Mouse (Mus musculus) neural tube, embryonic 13.5 days (tissue): ENCODE results near the gene Zfp428. TPM values are rescaled to one million over a fixed set of nuclear protein-coding genes. Genes with fewer than 3 reads are reported as not detected.

Experiments
- ATAC-seq: fragments of 200-750 bp; cut with Nextera tagmentation; 2 replicates; pipeline ENCODE4 v1.8.0; 2017; ENCODE audit warnings: low read depth, mild to moderate bottlenecking, moderate TSS enrichment, moderate library complexity
- H3K27ac ChIP-seq: fragments of 300-500 bp; sonication (generic); replicated peaks from 2 replicates; pipeline ENCODE4 v1.5.1; 2015; ENCODE audit warnings: moderate library complexity, mild to moderate bottlenecking, inconsistent platforms
- H3K27me3 ChIP-seq: fragments of 300-500 bp; sonication (generic); 2 replicates; pipeline ENCODE4 v1.6.1; 2015; ENCODE audit warnings: mild to moderate bottlenecking, inconsistent platforms
- H3K36me3 ChIP-seq: fragments of 300-500 bp; sonication (generic); 2 replicates; pipeline ENCODE4 v1.6.1; 2015; ENCODE audit warnings: mild to moderate bottlenecking, inconsistent platforms
- H3K4me1 ChIP-seq: fragments of 300-500 bp; sonication (generic); replicated peaks from 2 replicates; pipeline ENCODE4 v1.6.1; 2015; ENCODE audit warnings: inconsistent platforms
- H3K4me2 ChIP-seq: fragments of 300-500 bp; sonication (generic); 2 replicates; pipeline ENCODE4 v1.6.1; 2015; ENCODE audit warnings: inconsistent platforms, mild to moderate bottlenecking, moderate library complexity
- H3K4me3 ChIP-seq: fragments of 300-500 bp; sonication (generic); 2 replicates; pipeline ENCODE4 v1.5.1; 2015; ENCODE audit warnings: mild to moderate bottlenecking, inconsistent platforms
- H3K9ac ChIP-seq: fragments of 300-500 bp; sonication (generic); 2 replicates; pipeline ENCODE4 v1.6.1; 2015; ENCODE audit warnings: moderate library complexity, mild to moderate bottlenecking, inconsistent platforms
- H3K9me3 ChIP-seq: fragments of 300-500 bp; sonication (generic); 2 replicates; pipeline ENCODE4 v1.6.1; 2016; ENCODE audit warnings: inconsistent platforms
- WGBS: fragments of 180-500 bp; shearing (Covaris S2); methylation state at CpG from one replicate; pipeline ENCODE4 v1.1.7; 2015; 5-methylcytosine and 5-hydroxymethylcytosine counted together
- polyA plus RNA-seq: library from polyadenylated mRNA; unstranded; fragments of >200 nt; fragmentation: Nextera tagmentation; extraction: Ambion mirVana; gene quantifications from 2 replicates; pipeline ENCODE4 v1.2.1, GENCODE M21; 2015

Zfp428 gene
- polyA plus RNA-seq, 1 experiment from 2014 or later, result 251 TPM

GRCm38 (mm10) chr7:24538701-24539100 lies 31.9 kb downstream of the Zfp428 start:
- Histone ChIP-seq H3K27ac (no peak overlapping the region), H3K36me3 (peaks cover 32% of the 10 kb centered on the region), H3K9me3 (no peaks in the 10 kb centered on the region), H3K4me2 (no peak overlapping the region), H3K4me3 (no peak overlapping the region), H3K4me1 (peaks cover 18% of the 10 kb centered on the region), H3K9ac (no peak overlapping the region), H3K27me3 (0 out of 2 replicates have a peak, but pooled peaks cover 2% of the 10 kb centered on the region)
- no peak for ATAC-seq
- WGBS, result 72% methylated on average over 5 of the region's 5 CpGs

DNA sequence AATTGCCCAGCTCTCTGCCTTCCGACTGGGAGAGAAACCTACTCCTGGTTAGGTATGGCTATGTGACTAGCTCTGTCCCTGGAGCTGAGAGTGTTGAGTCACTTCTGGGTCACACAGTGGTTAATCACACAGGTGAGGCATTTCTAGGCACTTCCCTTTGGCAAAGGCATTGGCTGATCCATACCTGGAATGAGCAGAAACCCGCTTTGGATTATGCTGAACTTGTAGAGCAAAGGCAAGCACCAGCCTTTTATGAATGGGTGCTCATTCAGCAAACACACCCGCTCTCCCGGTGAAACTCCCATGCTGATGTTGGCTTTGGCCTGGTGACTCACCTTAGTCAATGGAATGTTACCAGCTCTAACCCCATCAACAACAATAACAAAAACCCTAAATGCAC lies 32.9 kb downstream of the Zfp428 start:
- no peaks in the 10 kb centered on the region for H3K27me3 ChIP-seq
- H3K4me2 ChIP-seq, result no peak overlapping the region
- no peak overlapping the region for H3K9ac ChIP-seq
- H3K4me1 ChIP-seq, result peaks cover 8% of the 10 kb centered on the region
- no peak for ATAC-seq
- no peaks in the 10 kb centered on the region for H3K9me3 ChIP-seq
- H3K36me3 ChIP-seq, result peaks cover 22% of the 10 kb centered on the region
- H3K4me3 ChIP-seq, result no peak overlapping the region
- no peak overlapping the region for H3K27ac ChIP-seq
- 96% methylated on average over 4 of the region's 4 CpGs for WGBS

DNA sequence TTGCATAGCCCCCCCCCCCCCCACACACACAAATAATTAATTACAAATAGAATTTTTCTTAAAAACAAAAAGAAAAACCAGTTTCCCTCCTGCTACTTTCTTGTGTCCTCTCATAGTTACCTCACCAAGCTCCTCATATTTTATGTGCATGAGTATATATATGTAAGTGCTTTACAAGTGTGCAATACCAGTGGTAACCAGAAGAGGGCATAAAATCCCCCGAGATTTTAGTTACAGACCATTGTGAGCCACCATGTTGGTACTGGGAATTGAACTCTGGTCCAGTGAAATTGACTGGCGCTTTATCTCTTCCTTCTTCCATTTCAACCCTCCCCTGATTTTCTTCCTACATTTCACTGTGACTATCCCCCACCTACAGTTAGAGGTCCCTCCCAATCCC lies 37.7 kb downstream of the Zfp428 start:
- Histone ChIP-seq H3K9ac (no peak overlapping the region), H3K36me3 (peaks cover 11% of the 10 kb centered on the region; the same call in 1 of the 2 replicates)
- whole genome bisulfite sequencing, result 80% methylated on average over 2 of the region's 2 CpGs

DNA sequence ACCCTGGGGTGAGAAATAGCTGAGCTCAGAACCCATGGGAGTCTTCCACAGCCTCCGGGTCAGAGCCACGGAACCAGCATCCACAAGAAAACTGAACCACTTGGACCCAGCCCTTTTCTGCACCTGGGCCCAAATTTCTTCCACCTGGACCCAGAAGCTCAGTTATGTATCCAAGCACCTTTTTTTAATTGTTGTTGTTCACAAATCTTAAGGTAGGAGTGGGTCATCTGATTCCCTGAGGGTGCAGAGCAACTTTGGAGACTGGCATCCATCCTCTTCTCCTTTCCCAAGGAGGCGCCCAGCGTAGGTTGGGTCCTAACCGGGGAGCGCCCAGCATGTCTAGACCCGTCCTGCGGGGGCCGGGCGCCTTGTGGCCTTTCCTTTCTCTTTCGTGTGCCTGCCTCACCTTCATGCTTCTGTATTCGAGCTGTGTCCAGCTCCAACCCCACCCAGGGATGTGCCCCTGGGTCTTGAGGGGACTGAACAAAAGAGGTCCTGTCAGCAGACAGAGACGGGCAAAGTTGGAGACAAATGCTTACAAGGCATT lies 39.3 kb downstream of the Zfp428 start, which contains the start of the genes Pinlyp and Xrcc1:
Gene Pinlyp (minus strand): TSS at position 51 of the 547 bp plus-strand sequence.
Gene Xrcc1 (plus strand): TSS at position 222 of the 547 bp plus-strand sequence.
- WGBS, result 42% methylated on average over 13 of the region's 13 CpGs
- Histone ChIP-seq H3K4me2 (peak within 1 kb of the TSS; percentile 69), H3K9me3 (no peaks in the 10 kb centered on the region), H3K4me1 (peaks cover 15% of the 10 kb centered on the region), H3K9ac (peak within 1 kb of the TSS; percentile 89), H3K27me3 (no peaks in the 10 kb centered on the region), H3K4me3 (peak within 1 kb of the TSS; percentile 84), H3K36me3 (peaks cover 26% of the 10 kb centered on the region), H3K27ac (peak within 1 kb of the TSS; percentile 64)
- peak; percentile 19 for ATAC-seq

More for the DNA sequence above, 37.7 kb downstream of the Zfp428 start:
- Histone ChIP-seq H3K27ac (no peak overlapping the region), H3K4me3 (no peak overlapping the region), H3K27me3 (no peaks in the 10 kb centered on the region), H3K4me1 (peaks cover 15% of the 10 kb centered on the region), H3K9me3 (no peaks in the 10 kb centered on the region), H3K4me2 (no peak overlapping the region)
- ATAC-seq, result no peak

DNA sequence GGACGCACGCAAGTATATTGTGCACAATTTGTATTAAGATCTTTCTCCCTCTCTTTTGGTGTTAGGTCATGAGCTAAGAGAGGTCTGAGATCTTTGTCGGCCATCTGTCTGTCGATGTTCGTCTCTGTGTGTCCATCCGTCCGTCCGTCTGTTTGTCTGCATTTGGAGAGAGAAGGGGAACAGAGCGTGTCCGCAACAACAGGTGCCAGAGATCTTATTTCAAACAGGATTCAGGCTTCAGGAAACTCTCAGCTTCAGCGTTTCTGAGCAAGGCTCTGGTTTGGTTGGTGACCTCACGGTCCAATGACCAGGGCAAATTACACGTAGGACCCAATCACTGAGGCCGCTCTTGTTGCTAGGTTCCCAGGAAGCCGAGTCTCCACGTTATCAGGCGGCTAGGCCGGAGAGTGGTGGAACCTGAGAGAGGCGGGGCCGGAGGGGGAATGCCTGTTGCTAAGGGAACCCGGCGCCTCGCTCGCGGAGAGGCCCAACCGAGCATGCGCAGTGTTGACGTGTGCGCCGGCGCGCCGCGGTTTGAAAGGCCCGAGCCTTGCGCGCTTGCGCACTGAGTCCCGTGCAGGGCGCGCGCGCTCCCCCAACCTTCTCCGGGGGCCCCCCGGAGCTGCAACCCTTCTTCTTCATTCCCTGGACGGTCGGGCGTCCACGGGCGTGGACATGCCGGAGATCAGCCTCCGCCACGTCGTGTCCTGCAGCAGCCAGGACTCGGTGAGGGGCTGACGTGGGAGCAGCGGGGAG lies 40.0 kb downstream of the Zfp428 start:
- Histone ChIP-seq H3K9me3 (no peaks in the 10 kb centered on the region), H3K4me3 (peak overlapping the region; percentile 84), H3K4me1 (peaks cover 15% of the 10 kb centered on the region), H3K9ac (peak overlapping the region; percentile 89), H3K36me3 (peaks cover 31% of the 10 kb centered on the region), H3K27me3 (no peaks in the 10 kb centered on the region), H3K4me2 (peak overlapping the region; percentile 69), H3K27ac (peak overlapping the region; percentile 64)
- 1% methylated on average over 57 of the region's 57 CpGs for WGBS
- ATAC-seq, result peak; percentile 97

DNA sequence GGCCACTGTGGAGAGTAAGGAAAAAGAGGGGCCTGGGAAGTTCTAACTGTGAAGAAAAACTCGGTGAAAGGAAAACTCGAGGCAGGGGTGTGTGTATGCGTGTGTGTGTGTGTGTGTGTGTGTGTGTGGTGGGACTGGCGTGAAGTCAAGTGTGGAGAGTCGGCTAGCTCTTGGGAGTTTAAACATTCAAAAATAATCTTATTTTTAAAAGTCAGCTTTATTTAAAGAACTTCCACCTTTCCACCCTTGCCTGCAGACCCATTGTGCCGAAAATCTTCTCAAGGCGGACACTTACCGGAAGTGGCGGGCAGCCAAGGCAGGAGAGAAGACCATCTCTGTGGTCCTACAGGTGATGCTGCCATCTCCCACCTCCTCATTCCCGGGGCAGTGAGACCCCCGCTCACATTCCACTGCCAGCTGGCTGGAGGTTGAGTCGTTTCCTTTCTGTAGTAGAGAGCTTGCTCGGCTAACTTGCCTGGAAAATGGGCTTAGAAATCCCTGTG lies 40.8 kb downstream of the Zfp428 start:
- ATAC-seq, result peak; percentile 30; the same call in 1 of the 2 replicates

DNA sequence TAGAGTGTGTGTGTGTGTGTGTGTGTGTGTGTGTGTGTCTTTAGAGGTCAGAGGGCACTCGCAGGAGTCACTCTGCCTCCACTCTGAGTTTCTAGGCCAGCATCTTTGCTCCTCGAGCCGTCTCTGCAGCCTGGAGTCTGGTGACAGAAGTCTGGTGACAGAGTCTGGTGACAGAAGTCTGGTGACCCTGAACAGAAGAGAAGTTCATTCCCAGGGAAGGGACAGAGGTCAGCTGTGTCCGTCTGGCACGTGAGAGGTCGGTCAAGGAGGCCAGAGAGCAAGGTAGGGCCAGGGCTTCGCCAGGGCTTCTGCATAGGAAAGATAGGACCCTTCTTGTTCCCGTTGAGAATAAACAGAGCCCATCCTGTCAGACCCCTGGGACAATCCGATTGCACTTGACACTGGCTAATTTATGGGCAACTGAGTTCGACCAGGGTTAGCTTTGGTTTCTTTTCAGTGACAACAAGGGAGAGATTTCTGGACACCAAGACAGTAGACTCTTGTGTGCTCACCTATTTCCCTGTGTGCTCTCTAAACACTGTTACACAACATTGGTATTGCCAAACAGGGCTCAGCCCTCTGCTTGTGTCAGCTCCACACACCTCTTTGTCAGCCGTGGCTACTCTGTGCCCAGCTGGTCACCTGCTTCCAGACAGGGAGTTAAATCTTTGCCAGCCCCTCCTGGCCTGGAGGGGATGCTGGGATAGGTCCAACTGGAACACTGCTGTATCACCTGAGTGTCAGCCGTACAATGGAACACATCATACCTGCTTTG lies 45.4 kb downstream of the Zfp428 start:
- H3K4me1 ChIP-seq, result peaks cover 9% of the 10 kb centered on the region
- H3K27ac ChIP-seq, result no peak overlapping the region
- ATAC-seq, result no peak
- no peak overlapping the region for H3K4me2 ChIP-seq
- H3K36me3 ChIP-seq, result peaks cover 65% of the 10 kb centered on the region
- H3K9ac ChIP-seq, result no peak overlapping the region
- no peaks in the 10 kb centered on the region for H3K27me3 ChIP-seq
- no peaks in the 10 kb centered on the region for H3K9me3 ChIP-seq
- 80% methylated on average over 12 of the region's 12 CpGs for WGBS
- H3K4me3 ChIP-seq, result no peak overlapping the region

More for the DNA sequence above, 40.8 kb downstream of the Zfp428 start:
- WGBS, result 34% methylated on average over 13 of the region's 13 CpGs
- H3K4me2 ChIP-seq, result peak overlapping the region; percentile 69
- peak overlapping the region; percentile 89 for H3K9ac ChIP-seq
- peaks cover 15% of the 10 kb centered on the region for H3K4me1 ChIP-seq
- H3K27me3 ChIP-seq, result no peaks in the 10 kb centered on the region
- peaks cover 38% of the 10 kb centered on the region for H3K36me3 ChIP-seq
- no peaks in the 10 kb centered on the region for H3K9me3 ChIP-seq
- H3K27ac ChIP-seq, result peak overlapping the region; percentile 64
- peak overlapping the region; percentile 84 for H3K4me3 ChIP-seq

GRCm38 (mm10) chr7:24555786-24556185 lies 49.0 kb downstream of the Zfp428 start:
- no peak overlapping the region for H3K9ac ChIP-seq
- 92% methylated on average over 10 of the region's 10 CpGs for WGBS
- no peaks in the 10 kb centered on the region for H3K27me3 ChIP-seq
- no peak for ATAC-seq
- no peak overlapping the region for H3K4me3 ChIP-seq
- H3K9me3 ChIP-seq, result no peaks in the 10 kb centered on the region
- no peak overlapping the region for H3K27ac ChIP-seq
- H3K4me1 ChIP-seq, result no peaks in the 10 kb centered on the region
- H3K4me2 ChIP-seq, result no peak overlapping the region
- peaks cover 55% of the 10 kb centered on the region for H3K36me3 ChIP-seq

- Histone ChIP-seq H3K4me1 (no peaks in the 10 kb centered on the region), H3K27me3 (no peaks in the 10 kb centered on the region), H3K4me2 (no peak overlapping the region), H3K4me3 (no peak overlapping the region), H3K9me3 (no peaks in the 10 kb centered on the region), H3K9ac (no peak overlapping the region), H3K27ac (no peak overlapping the region), H3K36me3 (peaks cover 41% of the 10 kb centered on the region)
- no peak for ATAC-seq
- WGBS, result 93% methylated on average over 4 of the region's 4 CpGs
These were observed 54.6 kb downstream of the Zfp428 start for GRCm38 (mm10) chr7:24561450-24561849.

DNA sequence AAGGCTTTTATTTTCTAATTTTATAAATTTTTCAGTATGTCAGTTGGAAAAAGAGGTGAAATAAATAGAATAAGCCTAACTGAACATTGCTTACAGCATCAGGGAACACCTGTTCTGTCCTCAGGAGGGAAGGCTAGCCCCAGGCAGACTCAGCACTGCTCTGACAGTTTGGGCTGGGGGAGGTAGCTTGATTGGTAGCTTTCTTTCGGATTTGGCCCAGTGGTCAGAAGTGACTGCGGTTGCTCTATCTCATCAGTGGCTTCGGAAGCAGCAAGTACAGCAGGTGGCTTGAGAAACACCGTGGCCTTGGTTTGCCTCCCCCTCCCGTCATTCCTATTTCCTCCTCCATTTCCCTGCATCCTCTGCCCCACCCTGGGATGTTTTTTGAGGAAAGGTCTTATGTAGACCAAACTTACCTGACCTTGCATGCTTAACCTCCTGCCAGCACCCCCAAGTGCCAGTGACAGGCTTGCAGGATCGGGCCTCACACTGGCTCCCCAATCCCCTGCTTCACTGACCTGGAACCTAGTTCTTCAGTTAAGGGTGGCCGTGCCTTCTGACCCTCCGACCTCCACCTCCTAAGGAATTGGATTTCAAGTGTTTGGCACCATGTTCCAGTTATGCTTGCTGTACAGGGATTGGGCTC lies 56.5 kb downstream of the Zfp428 start:
- H3K4me3 ChIP-seq, result no peak overlapping the region
- peaks cover 56% of the 10 kb centered on the region for H3K36me3 ChIP-seq
- H3K4me1 ChIP-seq, result no peaks in the 10 kb centered on the region
- H3K9me3 ChIP-seq, result no peaks in the 10 kb centered on the region
- H3K27me3 ChIP-seq, result no peaks in the 10 kb centered on the region
- no peak overlapping the region for H3K9ac ChIP-seq
- no peak overlapping the region for H3K27ac ChIP-seq
- ATAC-seq, result no peak
- 92% methylated on average over 8 of the region's 8 CpGs for WGBS
- H3K4me2 ChIP-seq, result no peak overlapping the region

- no peak for ATAC-seq
- Histone ChIP-seq H3K27me3 (no peaks in the 10 kb centered on the region), H3K9me3 (no peaks in the 10 kb centered on the region), H3K4me2 (no peak overlapping the region), H3K36me3 (peaks cover 61% of the 10 kb centered on the region), H3K9ac (no peak overlapping the region), H3K4me3 (no peak overlapping the region), H3K4me1 (no peaks in the 10 kb centered on the region), H3K27ac (no peak overlapping the region)
- WGBS, result 89% methylated on average over 4 of the region's 4 CpGs
These were observed 57.0 kb downstream of the Zfp428 start for GRCm38 (mm10) chr7:24563837-24564206.
